Mouse (Mus musculus) hindbrain, embryonic 16.5 days (tissue): ENCODE data around the gene Spem2. TPM values are rescaled to one million over a fixed set of nuclear protein-coding genes. Genes with fewer than 3 reads are reported as not detected.

Experiments used
- ATAC-seq: fragments of 200-750 bp; cut with Nextera tagmentation; 2 replicates; pipeline ENCODE4 v1.8.0; 2017; ENCODE audit warnings: moderate TSS enrichment, moderate library complexity
- H3K27ac ChIP-seq: fragments of 300-500 bp; sonication (generic); 2 replicates; pipeline ENCODE4 v1.5.1; 2014; ENCODE audit warnings: low read depth, mild to moderate bottlenecking, control low read depth, low read length, moderate library complexity
- H3K27me3 ChIP-seq: fragments of 300-500 bp; sonication (generic); replicated peaks from 2 replicates; pipeline ENCODE4 v1.6.1; 2014; ENCODE audit warnings: low read length; ENCODE audit not compliant: control insufficient read depth, insufficient read depth
- H3K36me3 ChIP-seq: fragments of 300-500 bp; sonication (generic); 2 replicates; pipeline ENCODE4 v1.6.1; 2014; ENCODE audit warnings: mild to moderate bottlenecking, low read length, moderate library complexity, mixed read lengths; ENCODE audit not compliant: control insufficient read depth, insufficient read depth
- H3K4me1 ChIP-seq: fragments of 300-500 bp; sonication (generic); 2 replicates; pipeline ENCODE4 v1.6.1; 2014; ENCODE audit warnings: low read depth, low read length; ENCODE audit not compliant: control insufficient read depth, insufficient read depth
- H3K4me2 ChIP-seq: fragments of 300-500 bp; sonication (generic); 2 replicates; pipeline ENCODE4 v1.6.1; 2014; ENCODE audit warnings: mild to moderate bottlenecking, low read length, control low read depth, moderate library complexity
- H3K4me3 ChIP-seq: fragments of 300-500 bp; sonication (generic); 2 replicates; pipeline ENCODE4 v1.5.1; 2014; ENCODE audit warnings: mild to moderate bottlenecking, low read length, control low read depth, moderate library complexity
- H3K9ac ChIP-seq: fragments of 300-500 bp; sonication (generic); 2 replicates; pipeline ENCODE4 v1.6.1; 2014; ENCODE audit warnings: low read depth, mild to moderate bottlenecking, control low read depth, low read length, moderate library complexity
- H3K9me3 ChIP-seq: fragments of 300-500 bp; sonication (generic); 2 replicates; pipeline ENCODE4 v1.6.1; 2014; ENCODE audit warnings: mild to moderate bottlenecking, low read length, moderate library complexity; ENCODE audit not compliant: control insufficient read depth
- WGBS: fragments of 180-500 bp; shearing (Covaris S2); extraction: QIAGEN DNeasy Blood & Tissue Kit; methylation state at CpG from one replicate; pipeline ENCODE4 v1.1.7; 2014; 5-methylcytosine and 5-hydroxymethylcytosine counted together
- polyA plus RNA-seq: library from polyadenylated mRNA; unstranded; fragments of >200 nt; fragmentation: Nextera tagmentation; extraction: Ambion mirVana; gene quantifications from 2 replicates; pipeline ENCODE4 v1.2.1, GENCODE M21; 2015

Gene Spem2
- polyA plus RNA-seq, 1 experiment from 2014 or later = not detected

- no peak for ATAC-seq
- Histone ChIP-seq H3K4me1 (peaks cover 5% of the 10 kb centered on the region; the same call in 1 of the 2 replicates), H3K4me3 (no peak overlapping the region), H3K27ac (no peak overlapping the region), H3K27me3 (peaks cover 4% of the 10 kb centered on the region), H3K9ac (no peak overlapping the region), H3K4me2 (no peak overlapping the region), H3K9me3 (no peaks in the 10 kb centered on the region), H3K36me3 (no peaks in the 10 kb centered on the region)
- 66% methylated on average over 5 of the region's 5 CpGs for WGBS
These were observed 24.8 kb downstream of the Spem2 start for GRCm38 (mm10) chr11:69793429-69793828.

DNA sequence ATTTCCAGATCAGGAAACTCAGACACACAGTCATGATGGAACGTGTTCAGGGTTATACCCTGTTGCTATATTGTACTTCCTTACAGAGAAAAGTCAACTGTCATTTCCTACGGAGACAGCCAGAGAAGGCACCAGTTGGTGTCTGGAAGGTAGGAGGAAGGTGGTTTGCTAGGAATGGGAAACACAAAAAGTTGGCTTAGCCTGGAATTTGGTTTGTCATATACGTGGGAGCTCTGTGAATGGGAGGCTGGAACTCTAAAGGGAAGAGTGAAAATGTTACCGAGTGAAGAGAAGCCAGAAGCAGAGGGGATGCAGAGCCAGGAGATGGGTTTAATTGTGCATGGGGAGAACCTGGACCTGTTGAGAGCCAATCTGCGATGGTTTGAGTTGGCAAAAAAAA, 26.8 kb downstream of the Spem2 start:
- Histone ChIP-seq H3K9ac (no peak overlapping the region), H3K27me3 (peaks cover 4% of the 10 kb centered on the region; the same call in 1 of the 2 replicates), H3K4me1 (peaks cover 5% of the 10 kb centered on the region; the same call in 1 of the 2 replicates), H3K27ac (no peak overlapping the region), H3K4me2 (no peak overlapping the region), H3K36me3 (no peaks in the 10 kb centered on the region), H3K9me3 (no peaks in the 10 kb centered on the region), H3K4me3 (no peak overlapping the region)
- 72% methylated on average over 5 of the region's 5 CpGs for WGBS
- no peak for ATAC-seq

GRCm38 (mm10) chr11:69789431-69789830, 28.8 kb downstream of the Spem2 start:
- no peak overlapping the region for H3K4me2 ChIP-seq
- 65% methylated on average over 5 of the region's 5 CpGs for WGBS
- no peak overlapping the region for H3K9ac ChIP-seq
- no peak for ATAC-seq
- no peak overlapping the region for H3K27ac ChIP-seq
- no peaks in the 10 kb centered on the region for H3K9me3 ChIP-seq
- no peaks in the 10 kb centered on the region for H3K4me1 ChIP-seq
- H3K27me3 ChIP-seq = 0 out of 2 replicates have a peak, but pooled peaks cover 4% of the 10 kb centered on the region
- H3K4me3 ChIP-seq = no peak overlapping the region
- H3K36me3 ChIP-seq = no peaks in the 10 kb centered on the region

GRCm38 (mm10) chr11:69787306-69787705, 31.0 kb downstream of the Spem2 start:
- Histone ChIP-seq H3K27me3 (no peaks in the 10 kb centered on the region), H3K9me3 (no peaks in the 10 kb centered on the region), H3K4me3 (no peak overlapping the region), H3K36me3 (no peaks in the 10 kb centered on the region), H3K9ac (no peak overlapping the region), H3K27ac (no peak overlapping the region), H3K4me2 (no peak overlapping the region), H3K4me1 (no peaks in the 10 kb centered on the region)
- ATAC-seq = no peak
- 85% methylated on average over 5 of the region's 5 CpGs for WGBS

DNA sequence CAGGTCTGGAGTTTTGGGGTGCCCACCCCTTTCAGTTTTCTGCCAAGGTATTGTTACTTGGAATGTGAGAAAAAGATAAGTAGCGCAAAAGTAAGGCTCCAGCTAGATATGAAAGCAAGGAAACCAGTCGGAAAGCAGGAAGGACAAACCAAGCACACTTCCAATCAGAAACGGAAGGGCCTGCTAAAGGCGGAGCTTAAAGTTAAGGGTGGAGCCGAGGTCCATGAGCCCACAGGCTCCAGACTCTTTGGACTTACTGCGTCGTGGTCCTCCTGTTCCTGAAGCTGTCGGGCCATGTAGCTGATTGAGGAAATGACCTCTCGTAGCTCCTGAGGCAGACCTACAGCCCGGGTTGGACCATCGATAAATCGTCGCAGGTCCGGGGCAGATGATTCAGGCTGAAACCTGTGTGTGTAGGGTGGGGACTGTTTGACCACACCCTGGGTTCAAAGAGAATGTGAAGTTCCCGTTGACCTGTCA, 33.4 kb downstream of the Spem2 start:
- 48% methylated on average over 15 of the region's 15 CpGs for WGBS
- no peak for ATAC-seq

GRCm38 (mm10) chr11:69781828-69782227, 36.4 kb downstream of the Spem2 start:
- no peak for ATAC-seq
- H3K27ac ChIP-seq = no peak overlapping the region
- H3K4me3 ChIP-seq = no peak overlapping the region
- no peaks in the 10 kb centered on the region for H3K27me3 ChIP-seq
- H3K9ac ChIP-seq = no peak overlapping the region
- WGBS = 29% methylated on average over 4 of the region's 4 CpGs
- H3K36me3 ChIP-seq = peaks cover 5% of the 10 kb centered on the region
- H3K9me3 ChIP-seq = no peaks in the 10 kb centered on the region
- no peak overlapping the region for H3K4me2 ChIP-seq
- no peaks in the 10 kb centered on the region for H3K4me1 ChIP-seq

More for the DNA sequence above, 33.4 kb downstream of the Spem2 start:
- Histone ChIP-seq H3K27me3 (no peaks in the 10 kb centered on the region), H3K4me3 (no peak overlapping the region), H3K4me2 (no peak overlapping the region), H3K4me1 (no peaks in the 10 kb centered on the region), H3K9me3 (no peaks in the 10 kb centered on the region), H3K36me3 (no peaks in the 10 kb centered on the region), H3K9ac (no peak overlapping the region), H3K27ac (no peak overlapping the region)

GRCm38 (mm10) chr11:69778985-69779384, 39.3 kb downstream of the Spem2 start:
- peaks cover 12% of the 10 kb centered on the region for H3K36me3 ChIP-seq
- ATAC-seq = no peak
- WGBS = 47% methylated on average over 7 of the region's 7 CpGs

GRCm38 (mm10) chr11:69778258-69778982, 39.8 kb downstream of the Spem2 start:
- Histone ChIP-seq H3K4me2 (no peak overlapping the region), H3K9ac (no peak overlapping the region), H3K4me3 (no peak overlapping the region), H3K27ac (no peak overlapping the region), H3K4me1 (no peaks in the 10 kb centered on the region), H3K27me3 (no peaks in the 10 kb centered on the region), H3K36me3 (peaks cover 12% of the 10 kb centered on the region), H3K9me3 (no peaks in the 10 kb centered on the region)
- ATAC-seq = no peak
- WGBS = 62% methylated on average over 23 of the region's 23 CpGs

More at GRCm38 (mm10) chr11:69778985-69779384, 39.3 kb downstream of the Spem2 start:
- no peaks in the 10 kb centered on the region for H3K27me3 ChIP-seq
- no peak overlapping the region for H3K4me3 ChIP-seq
- H3K4me2 ChIP-seq = no peak overlapping the region
- H3K9ac ChIP-seq = no peak overlapping the region
- H3K27ac ChIP-seq = no peak overlapping the region
- no peaks in the 10 kb centered on the region for H3K9me3 ChIP-seq
- no peaks in the 10 kb centered on the region for H3K4me1 ChIP-seq

DNA sequence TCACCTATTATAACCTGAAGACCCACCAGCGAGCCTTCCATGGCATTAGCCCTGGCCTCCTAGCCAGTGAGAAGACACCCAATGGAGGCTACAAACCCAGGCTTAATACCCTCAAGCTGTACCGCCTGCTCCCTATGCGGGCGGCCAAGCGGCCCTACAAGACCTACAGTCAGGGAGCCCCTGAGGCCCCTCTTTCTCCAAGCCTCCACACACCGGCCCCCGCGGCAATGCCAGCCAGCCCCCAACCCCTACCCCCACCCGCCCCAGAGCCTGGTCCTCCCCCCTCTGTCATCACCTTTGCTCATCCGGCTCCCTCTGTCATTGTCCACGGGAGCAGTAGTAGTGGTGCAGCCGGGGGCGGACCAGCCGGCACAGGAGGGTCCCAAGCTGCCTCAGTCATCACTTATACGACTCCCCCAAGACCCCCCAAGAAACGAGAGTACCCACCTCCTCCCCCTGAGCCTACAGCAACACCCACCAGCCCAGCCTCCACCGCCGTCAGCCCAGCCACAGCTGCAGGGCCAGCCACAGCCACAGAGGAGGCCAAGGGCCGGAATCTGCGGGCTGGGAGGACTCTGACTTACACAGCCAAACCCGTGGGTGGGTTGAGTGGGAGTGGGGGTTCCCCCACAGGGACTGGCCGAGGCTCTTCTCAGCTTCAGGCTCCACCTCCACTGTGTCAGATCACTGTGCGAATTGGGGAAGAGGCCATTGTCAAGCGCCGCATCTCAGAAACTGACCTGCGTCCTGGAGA, 40.6 kb downstream of the Spem2 start:
- ATAC-seq = no peak; the same call in 1 of the 2 replicates
- H3K9me3 ChIP-seq = no peaks in the 10 kb centered on the region
- no peak overlapping the region for H3K27ac ChIP-seq
- no peak overlapping the region for H3K4me2 ChIP-seq
- WGBS = 61% methylated on average over 26 of the region's 26 CpGs
- no peaks in the 10 kb centered on the region for H3K27me3 ChIP-seq
- H3K4me3 ChIP-seq = no peak overlapping the region
- peaks cover 12% of the 10 kb centered on the region for H3K36me3 ChIP-seq
- no peaks in the 10 kb centered on the region for H3K4me1 ChIP-seq
- no peak overlapping the region for H3K9ac ChIP-seq
